Mouse (Mus musculus): ENCODE data around the gene Zfp985.
"Not testable (repeated sequence)": the region's sequence is repeated elsewhere in the genome, so short reads cannot be mapped to it uniquely, and the experiment has no call there.

Gene Zfp985

GRCm38 (mm10) chr4:147605521-147605920 is 52.4 kb downstream of the Zfp985 start:
- DNase-seq: no peak

- not testable (repeated sequence) for DNase-seq
These were observed 53.4 kb downstream of the Zfp985 start for GRCm38 (mm10) chr4:147606511-147606910.

- not testable (repeated sequence) for DNase-seq
These were observed 80.8 kb downstream of the Zfp985 start for GRCm38 (mm10) chr4:147633818-147634262.
